Mouse (Mus musculus) MEL (cell line): ENCODE results near the gene Rassf2. TPM values are rescaled to one million over a fixed set of nuclear protein-coding genes. Genes with fewer than 3 reads are reported as not detected.

Source experiments
- DNase-seq: peaks from one replicate; pipeline ENCODE4 v3.0.0; 2011; ENCODE audit warnings: low read depth, low spot score
- H3K27ac ChIP-seq: 2 replicates; pipeline ENCODE4 v1.5.1; 2012; ENCODE audit warnings: low read depth, mild to moderate bottlenecking, control low read depth, low read length, moderate library complexity; ENCODE audit not compliant: control insufficient read depth
- H3K27me3 ChIP-seq, 2 experiments: fragments of 150-350 bp in 1 of 2; sonication (generic) in 1 of 2; 2 replicates each; pipeline ENCODE4 v1.6.1; 2012; ENCODE audit warnings: low read length in 2 of 2, mild to moderate bottlenecking in 2 of 2, improper control_type of control experiment in 1 of 2, moderate library complexity in 1 of 2; ENCODE audit not compliant: insufficient read depth in 2 of 2, control insufficient read depth in 1 of 2
- H3K36me3 ChIP-seq, 2 experiments: 2 replicates each; pipeline ENCODE4 v1.6.1; 2012 to 2014; ENCODE audit warnings: low read length in 2 of 2, improper control_type of control experiment in 1 of 2, inconsistent platforms in 1 of 2, mild to moderate bottlenecking in 1 of 2; ENCODE audit not compliant: insufficient read depth in 2 of 2, control insufficient read depth in 1 of 2
- H3K4me1 ChIP-seq, 2 experiments: fragments of 150-350 bp in 1 of 2; sonication (generic) in 1 of 2; 2 replicates each; pipeline ENCODE4 v1.6.1; 2012; ENCODE audit warnings: low read length in 2 of 2, improper control_type of control experiment in 1 of 2, mild to moderate bottlenecking in 1 of 2; ENCODE audit not compliant: insufficient read depth in 2 of 2, control insufficient read depth in 1 of 2
- H3K4me3 ChIP-seq, 2 experiments: fragments of 150-350 bp in 1 of 2; sonication (generic) in 1 of 2; 2 replicates each; pipeline ENCODE4 v1.5.1; 2012; ENCODE audit warnings: low read depth in 2 of 2, low read length in 2 of 2, mild to moderate bottlenecking in 2 of 2, moderate library complexity in 2 of 2, control low read depth in 1 of 2, improper control_type of control experiment in 1 of 2; ENCODE audit not compliant: control insufficient read depth in 1 of 2, insufficient read depth in 1 of 2
- H3K79me2 ChIP-seq: 2 replicates; pipeline ENCODE4 v1.6.1; 2012; ENCODE audit warnings: mild to moderate bottlenecking, low read length, moderate library complexity; ENCODE audit not compliant: control insufficient read depth, poor library complexity, insufficient read depth
- H3K9ac ChIP-seq: 2 replicates; pipeline ENCODE4 v1.6.1; 2012; ENCODE audit warnings: low read depth, mild to moderate bottlenecking, control low read depth, low read length, moderate library complexity; ENCODE audit not compliant: control insufficient read depth, poor library complexity, severe bottlenecking
- H3K9me3 ChIP-seq: fragments of 150-350 bp; sonication (generic); replicated peaks from 2 replicates; pipeline ENCODE4 v1.6.1; 2012; ENCODE audit warnings: mild to moderate bottlenecking, low read length, improper control_type of control experiment, moderate library complexity; ENCODE audit not compliant: insufficient read depth
- BHLHE40 ChIP-seq: IDR thresholded peaks from 2 replicates; pipeline ENCODE4 v1.6.1; 2012; ENCODE audit warnings: low read depth, mild to moderate bottlenecking, inconsistent platforms, low read length, improper control_type of control experiment, borderline replicate concordance
- CHD2 ChIP-seq: IDR thresholded peaks from 2 replicates; pipeline ENCODE4 v1.6.1; 2011; ENCODE audit warnings: low read length, improper control_type of control experiment
- CTCF ChIP-seq, 3 experiments: IDR thresholded peaks in 2 of 3; conservative IDR thresholded peaks in 1 of 3; 2 replicates each; pipeline ENCODE4 v1.5.1; 2011 to 2012; ENCODE audit warnings: low read length in 3 of 3, low read depth in 2 of 3, mild to moderate bottlenecking in 2 of 3, improper control_type of control experiment in 1 of 3, inconsistent platforms in 1 of 3, mixed read lengths in 1 of 3, moderate library complexity in 1 of 3; ENCODE audit not compliant: control insufficient read depth in 1 of 3, insufficient read depth in 1 of 3, poor library complexity in 1 of 3, severe bottlenecking in 1 of 3
- E2F4 ChIP-seq: IDR thresholded peaks from 2 replicates; pipeline ENCODE4 v1.6.1; 2011; ENCODE audit warnings: low read depth, low read length, improper control_type of control experiment, borderline replicate concordance
- ELF1 ChIP-seq: IDR thresholded peaks from 2 replicates; pipeline ENCODE4 v1.6.1; 2014; ENCODE audit warnings: low read depth, mild to moderate bottlenecking, inconsistent platforms, low read length, improper control_type of control experiment, moderate library complexity
- EP300 ChIP-seq, 2 experiments: IDR thresholded peaks; 2 replicates each; pipeline ENCODE4 v1.6.1; 2011; ENCODE audit warnings: improper control_type of control experiment in 2 of 2, low read length in 2 of 2, low read depth in 1 of 2, mild to moderate bottlenecking in 1 of 2
- ETS1 ChIP-seq: IDR thresholded peaks from 2 replicates; pipeline ENCODE4 v1.6.1; 2012; ENCODE audit warnings: low read depth, mild to moderate bottlenecking, inconsistent platforms, low read length, improper control_type of control experiment, moderate library complexity
- GABPA ChIP-seq: IDR thresholded peaks from 2 replicates; pipeline ENCODE4 v1.6.1; 2012; ENCODE audit warnings: low read depth, mild to moderate bottlenecking, inconsistent platforms, low read length, improper control_type of control experiment, moderate library complexity
- GATA1 ChIP-seq: IDR thresholded peaks from 2 replicates; pipeline ENCODE4 v1.6.1; 2011; ENCODE audit warnings: low read depth, low read length, improper control_type of control experiment
- KAT2A ChIP-seq: conservative IDR thresholded peaks from 2 replicates; pipeline ENCODE4 v1.6.1; 2012; ENCODE audit warnings: low read depth, low read length, improper control_type of control experiment, inconsistent platforms
- MAFK ChIP-seq: IDR thresholded peaks from 2 replicates; pipeline ENCODE4 v1.6.1; 2011; ENCODE audit warnings: low read depth, mild to moderate bottlenecking, low read length, improper control_type of control experiment, borderline replicate concordance
- MAX ChIP-seq: IDR thresholded peaks from 2 replicates; pipeline ENCODE4 v1.6.1; 2011; ENCODE audit warnings: low read length, improper control_type of control experiment
- MAZ ChIP-seq: IDR thresholded peaks from 2 replicates; pipeline ENCODE4 v1.6.1; 2012; ENCODE audit warnings: low read depth, mild to moderate bottlenecking, inconsistent platforms, low read length, improper control_type of control experiment
- MXI1 ChIP-seq: IDR thresholded peaks from 2 replicates; pipeline ENCODE4 v1.6.1; 2011; ENCODE audit warnings: mild to moderate bottlenecking, low read depth, low read length, improper control_type of control experiment
- MYB ChIP-seq: IDR thresholded peaks from 2 replicates; pipeline ENCODE4 v1.6.1; 2011; ENCODE audit warnings: mild to moderate bottlenecking, low read depth, low read length, improper control_type of control experiment
- NELFE ChIP-seq: IDR thresholded peaks from 2 replicates; pipeline ENCODE4 v1.6.1; 2011; ENCODE audit warnings: low read depth, low read length, improper control_type of control experiment
- NRF1 ChIP-seq: IDR thresholded peaks from 2 replicates; pipeline ENCODE4 v1.6.1; 2014; ENCODE audit warnings: low read depth, mild to moderate bottlenecking, inconsistent platforms, low read length, improper control_type of control experiment, moderate library complexity; ENCODE audit not compliant: poor library complexity, insufficient read depth, severe bottlenecking
- POLR2A ChIP-seq, 2 experiments: IDR thresholded peaks; 2 replicates each; pipeline ENCODE4 v1.6.1; 2011 to 2012; ENCODE audit warnings: low read length in 2 of 2, mild to moderate bottlenecking in 2 of 2, control low read depth in 1 of 2, improper control_type of control experiment in 1 of 2, low read depth in 1 of 2, moderate library complexity in 1 of 2; ENCODE audit not compliant: control insufficient read depth in 1 of 2, insufficient read depth in 1 of 2, poor library complexity in 1 of 2
- POLR2AphosphoS2 ChIP-seq: IDR thresholded peaks from 2 replicates; pipeline ENCODE4 v1.6.1; 2011; ENCODE audit warnings: low read length, improper control_type of control experiment
- RAD21 ChIP-seq: IDR thresholded peaks from 2 replicates; pipeline ENCODE4 v1.6.1; 2011; ENCODE audit warnings: mild to moderate bottlenecking, low read depth, low read length, improper control_type of control experiment
- SIN3A ChIP-seq: IDR thresholded peaks from 2 replicates; pipeline ENCODE4 v1.6.1; 2012; ENCODE audit warnings: low read length, improper control_type of control experiment, inconsistent platforms
- TCF12 ChIP-seq: IDR thresholded peaks from 2 replicates; pipeline ENCODE4 v1.6.1; 2014; ENCODE audit warnings: low read depth, mild to moderate bottlenecking, inconsistent platforms, low read length, improper control_type of control experiment, moderate library complexity
- USF2 ChIP-seq, 2 experiments: IDR thresholded peaks; 2 replicates each; pipeline ENCODE4 v1.6.1; 2011 to 2012; ENCODE audit warnings: improper control_type of control experiment in 2 of 2, low read length in 2 of 2, borderline replicate concordance in 1 of 2, inconsistent platforms in 1 of 2, low read depth in 1 of 2, mild to moderate bottlenecking in 1 of 2; ENCODE audit not compliant: insufficient read depth in 1 of 2
- ZMIZ1 ChIP-seq: IDR thresholded peaks from 2 replicates; pipeline ENCODE4 v1.6.1; 2012; ENCODE audit warnings: low read depth, mild to moderate bottlenecking, inconsistent platforms, low read length, improper control_type of control experiment, moderate library complexity
- polyA plus RNA-seq, 2 experiments: library from polyadenylated mRNA; stranded (reverse) in 1 of 2; unstranded in 1 of 2; fragments of >175 nt in 1 of 2; fragments of >200 nt in 1 of 2; gene quantifications; 2 replicates each; pipeline versions ENCODE4 v1.2.1 to v1.2.4; 2012; ENCODE audit warnings: low replicate concordance in 2 of 2, low read depth in 1 of 2; ENCODE audit not compliant: insufficient read length in 2 of 2, insufficient read depth in 1 of 2, missing spikeins in 1 of 2
- total RNA-seq: library from RNA; depleted of rRNA; stranded (reverse); fragments of 300-350 nt; gene quantifications from 2 replicates; pipeline ENCODE4 v1.2.3, GENCODE M21; 2012

Rassf2 gene
- total and polyA plus RNA-seq, 3 experiments, result 0.69 to 4.1 TPM; not detected in 1

- TF ChIP-seq SIN3A, result no peak
- TF ChIP-seq CTCF (IDR thresholded peaks at IDR 0.05 in 2 of 3, conservative IDR thresholded peaks at IDR 0.05 in 1 of 3; ENCODE audit: control insufficient read depth in 1 of 3, insufficient read depth in 1 of 3, low read depth in 2 of 3, low read length in 3 of 3, poor library complexity in 1 of 3, severe bottlenecking in 1 of 3), result no peak
- no peak for TF ChIP-seq MAFK
- no peak for TF ChIP-seq TCF12
- TF ChIP-seq CHD2, result no peak
- TF ChIP-seq ELF1, result no peak
- no peak for TF ChIP-seq RAD21
- no peak for TF ChIP-seq E2F4
- no peak for TF ChIP-seq GABPA
- no peak for TF ChIP-seq ZMIZ1
- TF ChIP-seq POLR2A (IDR thresholded peaks at IDR 0.05; ENCODE audit: control insufficient read depth in 1 of 2, insufficient read depth in 1 of 2, low read depth in 1 of 2, low read length in 2 of 2, poor library complexity in 1 of 2), result no peak
- peaks cover 0 to 5% of the 10 kb centered on the region in 2 experiments; a peak in 1 of 4 replicates for H3K36me3 ChIP-seq
- H3K4me1 ChIP-seq, result peaks cover 3 to 10% of the 10 kb centered on the region in 2 experiments; a peak in 2 of 4 replicates
- H3K27me3 ChIP-seq, result peaks cover 0 to 2% of the 10 kb centered on the region in 2 experiments; a peak in 1 of 4 replicates
- H3K9ac ChIP-seq, result no peak overlapping the region
- H3K27ac ChIP-seq, result no peak overlapping the region
- H3K9me3 ChIP-seq, result no peaks in the 10 kb centered on the region
- H3K4me3 ChIP-seq, result no peak overlapping the region
- no peak for DNase-seq
- no peaks in the 10 kb centered on the region for H3K79me2 ChIP-seq
Observed at GRCm38 (mm10) chr2:132043101-132043621, 13.1 kb upstream of the Rassf2 start.

GRCm38 (mm10) chr2:132039894-132040293 is 9.8 kb upstream of the Rassf2 start:
- TF ChIP-seq NELFE (no peak), POLR2AphosphoS2 (no peak), USF2 (IDR thresholded peaks at IDR 0.05; ENCODE audit: borderline replicate concordance in 1 of 2, insufficient read depth in 1 of 2, low read depth in 1 of 2, low read length in 2 of 2) (no peak), MAX (no peak), RAD21 (no peak), MYB (no peak), SIN3A (no peak), KAT2A (no peak), MAZ (no peak), ELF1 (no peak), EP300 (IDR thresholded peaks at IDR 0.05; ENCODE audit: low read depth in 1 of 2, low read length in 2 of 2) (no peak), BHLHE40 (no peak), MXI1 (no peak), ETS1 (no peak), NRF1 (no peak), ZMIZ1 (no peak), GATA1 (no peak)
- Histone ChIP-seq H3K9ac (no peak overlapping the region), H3K79me2 (no peaks in the 10 kb centered on the region), H3K27ac (no peak overlapping the region), H3K27me3 (peaks cover 0 to under 1% of the 10 kb centered on the region in 2 experiments; a peak in 1 of 4 replicates), H3K9me3 (no peaks in the 10 kb centered on the region), H3K4me1 (peaks cover 7 to 15% of the 10 kb centered on the region in 2 experiments), H3K36me3 (peaks cover 0 to 12% of the 10 kb centered on the region in 2 experiments; a peak in 2 of 4 replicates), H3K4me3 (no peak overlapping the region; a peak in 1 of 4 replicates)
- peak; percentile 67 for DNase-seq
